20 mouse cellular contexts compared by ENCODE assay signal in the genomic region with DNA sequence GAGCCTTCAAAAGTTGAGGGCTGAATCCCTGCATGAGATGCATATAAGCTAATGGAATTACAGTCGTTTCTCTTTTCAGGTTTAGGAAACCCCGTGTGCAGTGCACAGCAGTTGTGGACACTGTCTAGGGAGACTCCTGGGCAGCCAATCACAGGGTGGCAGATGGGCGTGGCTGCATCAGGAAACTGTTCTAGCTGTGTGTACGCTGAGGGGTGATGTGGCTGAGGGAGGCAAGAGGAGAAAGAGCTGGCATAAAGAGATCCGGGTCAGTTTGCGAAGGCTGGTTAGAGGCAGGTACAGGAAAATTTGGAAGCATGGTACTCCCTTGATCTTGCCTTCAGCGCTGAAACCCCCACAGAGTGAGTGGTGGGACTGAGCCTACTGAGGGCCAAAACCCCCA.
DNase-seq lines count a peak whose midpoint lies in the region; ATAC-seq lines count a peak whose summit lies in the region.
"Had no signal": no experiment of that assay in that cellular context is flagged by ENCODE, and none has a peak within 500 bp of the region (broad histone marks: within the 10 kb centered on the region; RNA-seq: fewer than 3 reads in every experiment).

No protein-coding gene starts in this region.

- peak overlapping the region; percentile 22; the same call in 1 of the 2 replicates for H3K4me2 ChIP-seq in heart, embryonic 12.5 days
- H3K4me2 ChIP-seq in midbrain, embryonic 15.5 days: no peak overlapping the region
- H3K4me2 ChIP-seq: forebrain, embryonic 13.5 days; liver, embryonic 13.5 days; midbrain, embryonic 12.5 days; neural tube, embryonic 12.5 days had no signal

- H3K9ac ChIP-seq in heart, embryonic 12.5 days: no peak overlapping the region
- H3K9ac ChIP-seq in midbrain, embryonic 15.5 days: no peak overlapping the region
- H3K9ac ChIP-seq: forebrain, embryonic 13.5 days; liver, embryonic 13.5 days; midbrain, embryonic 12.5 days; neural tube, embryonic 12.5 days had no signal

- H3K4me3 ChIP-seq in heart, embryonic 12.5 days: no peak overlapping the region
- H3K4me3 ChIP-seq in midbrain, embryonic 15.5 days: no peak overlapping the region
- no peak overlapping the region for H3K4me3 ChIP-seq in midbrain, embryonic 10.5 days
- 0 out of 2 replicates have a peak overlapping the region, but pooled peaks have one; percentile 13 for H3K4me3 ChIP-seq in limb, embryonic 10.5 days
- H3K4me3 ChIP-seq: forebrain, embryonic 13.5 days; gastrocnemius, adult 2 months; hindbrain, embryonic 10.5 days; liver, embryonic 13.5 days; midbrain, embryonic 12.5 days; neural tube, embryonic 12.5 days had no signal

- no peaks in the 10 kb centered on the region; the same call in 1 of the 2 replicates for H3K27me3 ChIP-seq in heart, embryonic 12.5 days (replicated peaks)
- H3K27me3 ChIP-seq in midbrain, embryonic 15.5 days (replicated peaks): no peaks in the 10 kb centered on the region
- H3K27me3 ChIP-seq in midbrain, embryonic 10.5 days (ENCODE audit: low read depth, poor library complexity, severe bottlenecking): no peaks in the 10 kb centered on the region
- 0 out of 2 replicates have a peak, but pooled peaks cover 6% of the 10 kb centered on the region for H3K27me3 ChIP-seq in limb, embryonic 10.5 days (ENCODE audit: low read depth, poor library complexity, severe bottlenecking)
- H3K27me3 ChIP-seq: forebrain, embryonic 13.5 days; liver, embryonic 13.5 days; midbrain, embryonic 12.5 days; neural tube, embryonic 12.5 days had no signal

- H3K27ac ChIP-seq in heart, embryonic 12.5 days (ENCODE audit: poor library complexity, severe bottlenecking): no peak overlapping the region
- peak overlapping the region; percentile 50; the same call in 1 of the 2 replicates for H3K27ac ChIP-seq in midbrain, embryonic 15.5 days
- H3K27ac ChIP-seq in midbrain, embryonic 10.5 days (replicated peaks): no peak overlapping the region
- H3K27ac ChIP-seq in limb, embryonic 10.5 days: no peak overlapping the region
- H3K27ac ChIP-seq: forebrain, embryonic 13.5 days; gastrocnemius, adult 2 months; hindbrain, embryonic 10.5 days; liver, embryonic 13.5 days; midbrain, embryonic 12.5 days; neural tube, embryonic 12.5 days had no signal

- ATAC-seq in heart, embryonic 12.5 days (ENCODE audit: insufficient number of reproducible peaks, low FRiP score): no peak
- ATAC-seq in midbrain, embryonic 15.5 days (replicated peaks): 0 out of 2 replicates have a peak, but pooled peaks have one; percentile 50
- ATAC-seq: forebrain, embryonic 13.5 days had no signal

- intact Hi-C loops in heart, postnatal 14 days (cut with DNase I): no loop called here
- intact Hi-C loops in gastrocnemius, postnatal 36 days (cut with DNase I): no loop called here

- DNase-seq in heart, postnatal 14 days: no peak
- no peak for DNase-seq in midbrain, embryonic 10.5 days (ENCODE audit: low spot score)
- DNase-seq in limb, embryonic 10.5 days (ENCODE audit: low spot score): peak; percentile 36
- no peak for DNase-seq in gastrocnemius, postnatal 36 days
- DNase-seq in urinary bladder, postnatal 10 days (ENCODE audit: low spot score): no peak
- DNase-seq: B cell, adult 2 months; cerebellum, adult 11-12 months; cerebellum, postnatal 36 days; gastrocnemius, adult 2 months; kidney, adult 11 months; kidney, postnatal 25 days; liver, embryonic 13.5 days; right cerebral cortex, postnatal 4 days; thymus, postnatal 14 days had no signal

- no peaks in the 10 kb centered on the region for H3K4me1 ChIP-seq in heart, embryonic 12.5 days (replicated peaks)
- no peaks in the 10 kb centered on the region; the same call in 1 of the 2 replicates for H3K4me1 ChIP-seq in midbrain, embryonic 15.5 days
- peaks cover 11% of the 10 kb centered on the region for H3K4me1 ChIP-seq in midbrain, embryonic 10.5 days
- H3K4me1 ChIP-seq in limb, embryonic 10.5 days: peaks cover 11% of the 10 kb centered on the region
- H3K4me1 ChIP-seq: liver, embryonic 13.5 days had no signal

- no peaks in the 10 kb centered on the region for H3K9me3 ChIP-seq in heart, embryonic 12.5 days (replicated peaks)
- no peaks in the 10 kb centered on the region for H3K9me3 ChIP-seq in midbrain, embryonic 15.5 days
- H3K9me3 ChIP-seq in midbrain, embryonic 10.5 days (replicated peaks): no peaks in the 10 kb centered on the region
- no peaks in the 10 kb centered on the region for H3K9me3 ChIP-seq in limb, embryonic 10.5 days (replicated peaks)
- H3K9me3 ChIP-seq: forebrain, embryonic 13.5 days; hindbrain, embryonic 10.5 days; liver, embryonic 13.5 days; midbrain, embryonic 12.5 days; neural tube, embryonic 12.5 days had no signal

- no peaks in the 10 kb centered on the region for H3K36me3 ChIP-seq in heart, embryonic 12.5 days
- no peaks in the 10 kb centered on the region for H3K36me3 ChIP-seq in midbrain, embryonic 15.5 days (replicated peaks)
- no peaks in the 10 kb centered on the region for H3K36me3 ChIP-seq in midbrain, embryonic 10.5 days
- no peaks in the 10 kb centered on the region for H3K36me3 ChIP-seq in limb, embryonic 10.5 days
- H3K36me3 ChIP-seq: hindbrain, embryonic 10.5 days; liver, embryonic 13.5 days; midbrain, embryonic 12.5 days; neural tube, embryonic 12.5 days had no signal

- 44% methylated on average over 7 of the region's 7 CpGs for WGBS in heart, embryonic 12.5 days
- WGBS in midbrain, embryonic 15.5 days: 57% methylated on average over 7 of the region's 7 CpGs
- WGBS in midbrain, embryonic 10.5 days: 56% methylated on average over 7 of the region's 7 CpGs
- 52% methylated on average over 7 of the region's 7 CpGs for WGBS in limb, embryonic 10.5 days
